Mouse (Mus musculus) heart, adult 8-10 months (tissue): ENCODE results near the gene Sdf2l1. TPM values are rescaled to one million over a fixed set of nuclear protein-coding genes. Genes with fewer than 3 reads are reported as not detected.
A peak's percentile ranks its signal among the peaks of the same experiment; 100 is the strongest.
"Not testable (repeated sequence)": the region's sequence is repeated elsewhere in the genome, so short reads cannot be mapped to it uniquely, and the experiment has no call there.

Experiments used
- DNase-seq: peaks from one replicate; pipeline ENCODE4 v3.0.0; 2022; ENCODE audit warnings: low spot score
- total RNA-seq, 4 experiments: library from RNA; stranded (reverse); gene quantifications; 2 replicates each; pipeline ENCODE4 v1.2.4; 2022

Gene Sdf2l1
- 10 to 100 TPM; 11.8 to 26.0 (median 12.9) TPM for total RNA-seq

DNA sequence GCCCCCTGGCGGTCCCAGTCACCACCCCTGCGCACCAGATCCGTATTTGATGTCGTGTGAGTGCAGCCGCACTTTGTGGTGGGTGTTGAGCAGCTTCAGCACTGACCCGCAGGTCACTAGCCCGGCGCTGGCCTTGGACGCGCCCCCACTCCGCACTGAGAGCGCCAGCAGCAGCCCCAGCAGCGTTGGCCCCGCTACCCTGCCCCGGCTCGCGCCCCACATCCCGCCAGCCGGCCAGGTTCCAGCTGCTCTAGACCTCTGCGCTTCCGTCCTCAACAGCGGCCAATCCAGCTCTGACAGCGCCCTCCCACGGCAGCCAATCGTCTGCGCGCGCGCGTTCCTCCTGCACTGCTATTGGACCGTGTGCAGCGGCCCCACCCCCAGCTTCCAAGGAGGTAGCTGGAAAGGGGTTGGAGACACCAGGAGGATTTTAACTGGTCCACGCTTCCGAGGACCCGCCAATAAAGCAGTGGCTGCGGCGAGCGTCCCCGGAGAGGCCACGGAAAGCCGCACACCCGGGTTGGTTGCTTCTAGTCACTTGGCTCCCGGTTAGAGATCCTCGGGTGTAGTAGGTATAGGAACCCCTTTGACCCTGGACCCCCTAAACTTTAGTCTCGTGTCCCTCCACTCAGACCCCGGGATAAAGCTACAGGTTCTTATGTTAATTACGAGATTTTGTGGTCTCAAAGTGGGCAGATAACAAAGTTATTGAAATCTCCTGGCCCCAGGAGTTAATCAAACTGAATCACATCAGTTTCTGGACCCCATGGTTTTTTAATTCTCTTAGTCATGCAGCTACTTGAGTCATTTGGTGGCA, at the start of gene Sdf2l1:
Gene Sdf2l1 (minus strand): TSS at position 295 of the 817 bp plus-strand sequence.
- DNase-seq = peak; percentile 96

DNA sequence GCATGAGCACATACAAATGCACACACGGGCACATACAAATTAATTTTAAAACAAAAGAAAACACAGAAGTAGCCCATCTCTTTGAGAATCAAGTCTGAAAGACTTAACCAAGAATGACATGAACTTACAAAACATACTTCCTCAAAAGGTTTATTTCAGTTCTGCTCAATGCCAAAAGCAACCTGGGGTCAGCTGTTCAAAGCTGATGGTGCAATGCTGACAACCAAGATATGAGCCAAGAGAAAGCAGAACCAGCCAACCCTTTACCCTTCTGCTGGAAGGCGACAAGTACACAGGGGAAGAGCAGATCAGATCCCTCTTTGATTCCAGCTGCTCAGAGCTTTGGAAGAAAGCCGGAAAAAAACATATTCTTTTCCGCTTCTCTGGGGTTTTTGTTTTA, 49.2 kb upstream of the Sdf2l1 start:
- DNase-seq = peak; percentile 31

DNA sequence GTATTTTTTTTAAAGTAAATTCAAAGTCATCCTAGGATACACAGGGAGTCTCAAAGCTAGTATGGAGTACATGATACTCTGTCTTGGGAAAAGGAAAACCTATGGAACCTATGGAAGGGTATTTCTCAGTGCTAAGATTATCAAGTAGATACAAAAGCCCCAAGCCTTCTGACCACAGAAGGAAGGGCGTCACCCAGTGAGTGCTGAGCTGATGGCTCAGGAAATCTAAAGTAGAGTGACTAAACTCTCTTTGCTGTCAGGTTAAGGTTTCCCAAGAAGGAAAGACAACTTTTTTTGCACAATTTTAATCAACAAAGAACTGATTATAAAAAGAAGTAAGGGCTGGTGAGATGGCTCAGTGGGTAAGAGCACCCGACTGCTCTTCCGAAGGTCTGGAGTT, 47.5 kb upstream of the Sdf2l1 start:
- no peak for DNase-seq

DNA sequence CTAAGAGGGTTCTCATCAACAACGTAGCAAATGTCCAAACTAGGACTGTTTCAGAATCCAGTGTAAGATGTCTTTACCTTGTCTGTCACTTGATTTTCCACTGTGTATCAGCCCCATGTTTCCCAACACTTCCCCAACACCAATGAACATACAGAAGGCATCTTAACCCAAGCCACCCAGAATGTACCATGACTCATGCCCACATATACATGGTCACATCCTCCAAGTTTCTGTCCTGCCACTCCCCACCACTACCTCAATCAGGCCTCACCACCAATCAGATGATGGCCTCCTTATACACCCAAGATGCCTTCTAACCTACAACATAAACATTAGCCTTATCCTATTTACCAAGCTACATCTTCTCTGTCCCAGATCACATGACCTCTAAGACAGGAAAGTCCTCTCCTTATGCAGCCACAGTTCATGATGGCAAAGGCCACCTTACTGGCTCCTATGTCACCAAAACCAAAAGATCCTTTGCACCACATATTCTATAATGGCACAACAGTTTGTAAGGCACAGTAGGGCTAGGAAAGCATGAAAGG, 45.5 kb upstream of the Sdf2l1 start:
- DNase-seq = no peak

DNA sequence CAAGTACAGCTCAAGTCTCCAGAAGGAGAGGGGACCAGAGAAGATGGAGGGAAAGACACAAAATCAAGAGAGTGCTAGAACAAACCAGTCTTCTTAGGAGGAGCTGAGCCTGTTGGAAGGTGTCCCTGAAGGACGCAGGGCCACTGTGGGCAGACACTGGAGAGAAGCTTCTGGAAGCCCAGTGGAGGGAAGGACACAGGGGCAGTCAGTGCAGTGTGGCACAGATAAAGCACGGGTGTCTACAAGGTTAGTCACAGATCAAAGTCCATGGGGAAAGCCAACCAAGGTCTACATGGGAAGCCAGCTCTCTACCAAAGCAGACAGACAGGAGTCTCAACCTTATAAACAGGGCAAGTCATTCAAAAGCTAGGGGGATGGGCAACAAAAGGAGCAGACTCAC, 43.6 kb upstream of the Sdf2l1 start:
- DNase-seq = no peak

DNA sequence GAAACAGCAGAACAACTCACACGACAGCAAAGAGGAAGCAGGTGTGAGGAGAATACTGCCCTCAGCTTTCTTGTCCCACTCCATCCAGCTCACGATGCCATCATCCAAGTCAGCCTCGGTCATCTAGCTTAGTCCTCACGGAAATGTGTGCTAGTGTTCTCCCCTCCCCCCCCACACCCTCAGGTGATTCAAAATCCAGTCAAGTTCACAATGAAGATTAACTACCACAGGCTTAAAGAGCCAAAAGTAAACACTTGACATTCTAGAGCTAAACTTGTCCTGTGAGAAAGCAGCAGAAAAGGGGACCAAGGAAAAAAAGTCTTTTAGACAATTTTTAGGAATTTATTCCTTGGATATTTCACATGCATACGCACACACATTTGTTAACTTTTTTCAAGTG, 35.9 kb upstream of the Sdf2l1 start:
- no peak for DNase-seq

DNA sequence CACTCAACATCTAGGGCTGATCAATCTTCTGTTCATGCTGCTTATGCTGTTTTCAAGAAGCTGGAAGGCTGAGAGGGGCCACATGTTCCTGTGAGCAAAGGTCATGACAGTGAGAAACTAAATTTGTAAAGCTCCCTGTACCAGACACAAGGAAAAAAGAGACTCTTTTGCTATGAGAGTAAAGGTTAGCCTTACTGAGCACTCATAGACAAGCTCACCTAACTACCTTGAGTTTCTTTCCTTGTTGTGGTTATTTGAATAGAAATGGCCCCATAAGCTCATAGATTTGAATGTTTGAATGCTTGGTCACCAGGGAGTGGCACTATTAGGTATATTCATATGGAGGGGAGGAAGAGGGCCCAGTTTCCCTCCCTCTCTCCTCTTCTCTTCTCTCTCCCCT, 35.0 kb upstream of the Sdf2l1 start:
- DNase-seq = no peak

DNA sequence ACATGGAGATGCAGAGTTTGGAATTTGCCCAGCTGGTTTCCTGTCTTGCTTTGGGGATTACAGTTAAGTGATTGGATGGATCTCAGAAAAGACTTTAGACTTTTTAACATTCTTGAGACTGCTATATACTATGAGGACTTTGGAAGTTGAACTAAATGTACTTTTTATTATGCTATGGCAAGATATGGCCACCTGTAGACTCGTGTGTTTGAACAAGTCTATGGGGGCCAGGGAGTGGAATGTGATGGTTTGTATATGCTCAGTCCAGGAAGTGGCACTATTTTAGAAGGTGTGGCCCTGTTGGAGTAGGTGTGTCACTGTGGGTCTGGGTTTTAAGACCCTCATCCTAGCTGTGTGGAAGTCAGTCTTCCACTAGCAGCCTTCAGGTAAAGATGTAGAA, 33.3 kb upstream of the Sdf2l1 start:
- not testable (repeated sequence) for DNase-seq

DNA sequence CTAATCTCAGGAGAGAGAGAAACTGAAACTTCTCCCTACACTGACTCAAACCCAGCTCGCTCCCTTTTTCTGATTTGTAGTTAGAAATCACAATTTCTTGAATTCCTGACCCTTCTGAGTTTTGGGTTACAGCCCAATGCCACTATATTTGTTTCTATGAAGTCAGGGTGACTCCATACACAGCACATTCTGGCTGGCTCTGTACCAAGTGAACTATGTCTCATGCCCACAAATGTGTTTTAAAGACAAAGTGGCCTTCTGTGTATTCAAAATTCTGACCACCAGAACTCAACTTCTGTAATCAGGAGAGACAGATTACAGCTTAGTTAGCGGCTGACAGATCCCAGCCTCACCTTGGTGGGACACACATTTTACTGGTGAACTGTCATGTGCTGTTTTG, 22.2 kb upstream of the Sdf2l1 start:
- no peak for DNase-seq

DNA sequence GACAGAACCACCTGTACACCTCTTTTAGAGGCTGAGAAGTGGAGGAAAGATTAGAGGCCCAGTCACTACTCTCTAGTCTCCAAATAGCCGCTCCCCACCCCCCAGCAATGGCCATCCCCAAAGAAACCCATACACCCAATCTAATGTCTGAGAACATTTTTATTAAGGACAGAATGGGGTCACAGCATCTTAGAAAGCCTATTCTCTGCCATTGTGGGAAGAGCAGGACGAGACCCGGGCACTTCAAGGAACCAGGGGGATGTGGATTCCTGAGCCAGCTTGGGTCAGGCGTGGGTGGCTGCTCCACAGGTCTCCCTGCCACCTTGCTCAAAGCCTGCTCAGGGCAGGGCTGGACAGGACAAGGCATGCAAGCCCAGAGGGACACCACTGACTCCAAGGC, 19.7 kb upstream of the Sdf2l1 start:
- no peak for DNase-seq

DNA sequence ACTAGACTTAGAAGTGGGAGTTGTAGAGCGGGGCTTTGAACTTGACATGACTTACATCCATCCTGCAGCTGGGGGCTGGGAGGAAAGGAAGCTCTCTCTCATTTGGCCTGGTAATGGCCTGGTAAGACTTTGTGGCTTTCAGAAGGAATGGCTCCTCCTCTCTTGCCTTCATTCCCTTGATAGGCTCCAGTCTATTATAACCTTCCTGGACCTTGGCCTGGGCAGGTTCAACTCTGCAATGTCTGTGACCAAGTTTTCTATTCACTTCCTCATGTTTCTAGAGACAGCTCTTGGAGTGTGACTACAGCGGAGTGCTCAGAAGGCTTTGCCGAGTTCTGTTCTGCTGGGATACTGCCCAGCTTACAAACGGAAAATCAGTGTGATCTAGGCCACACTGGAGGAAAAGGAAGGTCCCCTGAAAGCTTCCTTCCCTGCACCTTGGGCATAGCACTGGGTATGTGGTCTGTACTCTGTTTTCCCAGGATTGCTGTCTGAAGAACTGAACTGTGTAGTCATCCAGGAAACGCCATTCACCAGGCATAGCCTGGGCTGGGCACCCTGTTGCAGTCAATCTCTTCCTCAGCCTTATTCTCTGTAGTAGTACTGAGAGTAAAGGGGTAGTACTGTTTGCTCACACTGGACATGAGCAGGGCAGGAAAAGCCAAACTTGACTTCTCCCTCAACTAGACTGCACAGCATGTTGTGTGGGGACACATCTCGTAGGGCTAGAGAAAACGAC, 18.5 kb upstream of the Sdf2l1 start:
- no peak for DNase-seq

DNA sequence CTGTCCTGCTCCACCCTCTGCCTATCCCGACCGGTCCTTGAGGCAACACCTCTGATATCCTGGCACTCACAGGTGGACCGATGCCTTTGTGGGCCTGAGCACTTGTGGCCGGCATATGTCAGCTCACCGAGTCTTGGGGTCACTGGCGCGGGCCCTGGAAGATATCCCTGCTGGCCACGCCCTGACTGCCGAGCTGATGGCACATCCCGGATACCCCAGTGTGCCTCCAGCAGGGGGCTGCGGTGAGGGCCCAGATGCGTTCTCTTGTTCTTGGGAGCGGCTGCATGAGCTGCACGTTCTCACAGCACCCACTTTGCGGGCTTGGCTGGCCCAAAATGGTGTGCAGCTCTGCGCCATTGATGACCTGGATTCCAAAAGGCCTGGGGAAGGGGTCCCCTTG, 15.9 kb upstream of the Sdf2l1 start:
- no peak for DNase-seq

DNA sequence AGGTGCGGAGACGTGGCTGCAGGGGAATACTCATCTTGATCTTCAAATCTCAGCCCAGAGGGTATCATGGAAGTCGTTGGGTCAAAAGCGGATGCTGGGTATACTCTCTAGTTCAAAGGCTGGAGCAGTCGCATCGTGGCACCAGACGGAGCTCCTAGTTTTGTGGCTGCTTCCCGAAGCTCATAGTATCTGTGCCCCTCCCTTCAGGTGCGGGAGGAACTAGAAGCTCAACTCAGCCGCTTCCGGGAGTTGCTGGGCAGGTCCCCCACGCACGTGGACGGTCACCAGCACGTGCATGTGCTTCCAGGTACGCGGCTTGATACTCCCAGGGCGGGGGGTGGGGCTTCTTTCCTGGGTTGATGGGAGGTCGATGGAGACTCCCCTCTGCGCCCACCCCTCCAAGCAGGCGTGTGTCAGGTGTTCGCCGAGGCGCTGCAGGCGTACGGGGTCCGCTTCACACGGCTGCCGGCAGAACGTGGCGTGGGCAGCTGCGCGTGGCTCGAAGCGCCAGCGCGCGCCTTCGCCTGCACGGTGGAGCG, 15.3 kb upstream of the Sdf2l1 start:
- DNase-seq = no peak

DNA sequence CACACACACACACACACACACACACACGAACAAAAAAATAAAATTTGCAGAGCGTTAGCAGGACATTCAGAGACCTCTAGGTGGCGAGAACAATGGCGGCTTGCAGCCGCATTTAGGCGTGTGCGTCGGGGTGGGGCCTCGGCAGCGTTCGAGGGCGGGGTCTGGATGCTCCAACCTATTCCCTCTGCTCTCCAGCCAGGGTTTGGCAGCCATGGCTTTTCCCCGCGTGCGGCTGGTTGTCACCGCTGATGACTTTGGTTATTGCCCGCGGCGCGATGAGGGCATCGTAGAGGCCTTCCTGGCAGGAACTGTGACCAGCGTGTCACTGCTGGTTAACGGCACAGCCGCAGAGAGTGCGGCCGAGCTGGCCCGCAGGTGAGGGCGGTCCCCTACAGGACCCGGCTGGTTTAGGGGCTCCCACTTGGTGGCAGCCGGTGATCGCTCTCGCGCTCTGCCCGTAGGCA, 14.6 kb upstream of the Sdf2l1 start, which contains the start of gene Ccdc116:
Gene Ccdc116 (minus strand): TSS at position 458 of the 464 bp plus-strand sequence.
- peak; percentile 62 for DNase-seq

DNA sequence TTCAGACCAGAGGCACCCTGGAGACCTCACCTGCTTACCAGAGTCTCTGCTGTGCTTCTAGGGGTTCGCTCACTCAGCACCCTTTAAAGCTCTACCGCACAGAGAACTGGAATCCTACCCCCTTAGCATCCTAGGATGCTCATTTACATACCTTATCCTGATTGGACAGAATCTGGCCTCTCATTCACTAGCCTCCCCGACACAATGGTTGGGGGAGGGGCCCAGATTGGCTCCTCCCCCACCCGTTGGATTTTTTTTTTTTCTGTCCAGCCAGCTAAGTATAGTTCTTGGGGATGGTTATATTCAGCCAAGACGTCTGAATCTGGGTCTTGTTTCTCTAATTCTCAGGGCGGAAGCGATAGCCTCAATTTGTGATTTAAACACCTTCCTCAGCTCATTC, 12.2 kb upstream of the Sdf2l1 start, which contains the start of gene Ydjc:
Gene Ydjc (plus strand): TSS at position 283 of the 400 bp plus-strand sequence.
- no peak for DNase-seq

DNA sequence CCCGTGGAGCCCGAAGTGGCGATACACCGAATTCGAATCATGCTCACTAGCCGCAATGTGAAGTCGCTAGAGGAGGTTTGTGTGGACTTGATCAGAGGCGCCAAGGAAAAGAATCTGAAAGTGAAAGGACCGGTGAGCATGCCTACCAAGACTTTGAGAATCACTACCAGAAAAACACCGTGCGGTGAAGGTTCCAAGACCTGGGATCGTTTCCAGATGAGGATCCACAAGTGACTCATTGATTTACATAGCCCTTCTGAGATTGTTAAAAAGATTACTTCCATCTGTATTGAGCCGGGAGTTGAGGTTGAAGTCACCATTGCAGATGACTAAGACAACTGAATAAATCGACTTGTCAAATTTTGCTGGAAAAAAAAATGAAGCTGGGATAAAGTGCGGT, 5.2 kb upstream of the Sdf2l1 start:
- DNase-seq = no peak

DNA sequence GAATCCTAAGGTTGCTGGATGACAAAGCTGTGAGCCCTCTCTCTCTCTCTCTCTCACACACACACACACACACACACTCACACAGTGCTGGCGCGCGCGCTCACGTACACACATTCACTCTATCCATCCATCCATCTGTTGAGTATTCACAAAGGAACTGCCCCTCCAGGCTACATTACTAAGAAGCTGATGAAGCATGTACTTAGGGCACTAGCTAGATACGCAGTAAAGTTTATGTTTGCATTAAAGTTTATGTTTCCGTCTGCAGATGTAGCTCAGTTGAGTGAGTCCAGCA, 670 bp upstream of the Sdf2l1 start:
- no peak for DNase-seq

DNA sequence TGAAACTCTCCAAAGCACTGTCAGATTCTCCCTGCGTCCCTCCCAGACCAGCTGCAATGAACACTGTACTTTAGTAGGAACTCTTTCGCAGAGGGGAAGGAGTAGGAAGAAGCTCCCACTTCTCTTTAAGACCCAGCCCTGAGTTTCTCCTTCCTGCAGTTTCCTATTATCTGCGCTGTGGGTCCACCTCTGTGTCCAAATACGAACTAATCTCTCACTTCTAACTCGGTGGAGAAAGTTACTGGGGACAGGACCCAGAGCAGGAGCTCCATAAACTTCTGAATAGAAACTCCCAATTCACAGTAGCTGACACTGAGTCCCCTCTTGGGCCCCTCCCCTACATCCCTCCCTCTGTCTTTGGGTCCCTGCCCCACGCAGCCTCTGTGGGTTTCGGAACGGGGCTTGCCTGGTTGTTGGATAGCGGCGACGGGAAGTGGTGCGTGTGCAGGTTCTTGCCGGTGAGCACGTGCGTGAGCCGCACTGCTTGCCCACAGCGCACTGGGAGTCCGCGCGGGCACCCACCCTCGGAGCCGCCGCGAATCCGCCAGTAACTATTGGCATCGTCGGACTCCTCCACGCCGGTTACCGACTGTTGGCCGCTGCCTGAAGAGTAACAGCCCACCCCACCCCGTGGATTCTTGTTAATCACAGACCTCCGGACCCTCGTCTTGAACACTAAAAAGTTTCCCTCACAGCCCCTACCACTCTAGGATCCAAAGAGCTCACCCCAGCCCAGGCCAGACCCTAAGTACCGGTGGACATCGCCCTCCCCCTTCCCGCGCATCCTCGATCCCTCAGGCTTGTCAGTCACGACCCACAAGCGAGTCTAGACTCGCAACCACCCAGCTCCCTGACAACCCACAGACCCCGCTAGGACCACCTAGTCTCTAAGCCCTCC, 743 bp downstream of the Sdf2l1 start:
- DNase-seq = peak; percentile 13

DNA sequence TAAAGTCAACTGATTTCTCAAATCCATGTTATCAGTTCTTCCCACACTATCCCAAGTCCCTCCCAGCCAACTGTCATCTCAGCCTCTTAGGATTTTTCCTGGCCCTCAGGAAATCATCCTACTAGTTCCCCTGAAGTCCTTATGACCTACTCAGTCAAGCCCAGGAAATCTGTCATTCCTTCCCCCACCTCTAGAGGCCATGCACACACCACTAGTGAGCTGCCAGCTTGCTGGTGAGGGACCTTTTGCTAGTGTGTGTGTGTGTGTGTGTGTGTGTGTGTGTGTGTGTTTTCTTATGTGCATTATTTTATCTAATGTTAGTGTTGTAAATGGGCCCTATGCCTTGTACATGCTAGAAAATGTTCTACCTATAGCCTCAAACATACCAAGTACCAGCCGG, 4.9 kb downstream of the Sdf2l1 start:
- peak; percentile 26 for DNase-seq

DNA sequence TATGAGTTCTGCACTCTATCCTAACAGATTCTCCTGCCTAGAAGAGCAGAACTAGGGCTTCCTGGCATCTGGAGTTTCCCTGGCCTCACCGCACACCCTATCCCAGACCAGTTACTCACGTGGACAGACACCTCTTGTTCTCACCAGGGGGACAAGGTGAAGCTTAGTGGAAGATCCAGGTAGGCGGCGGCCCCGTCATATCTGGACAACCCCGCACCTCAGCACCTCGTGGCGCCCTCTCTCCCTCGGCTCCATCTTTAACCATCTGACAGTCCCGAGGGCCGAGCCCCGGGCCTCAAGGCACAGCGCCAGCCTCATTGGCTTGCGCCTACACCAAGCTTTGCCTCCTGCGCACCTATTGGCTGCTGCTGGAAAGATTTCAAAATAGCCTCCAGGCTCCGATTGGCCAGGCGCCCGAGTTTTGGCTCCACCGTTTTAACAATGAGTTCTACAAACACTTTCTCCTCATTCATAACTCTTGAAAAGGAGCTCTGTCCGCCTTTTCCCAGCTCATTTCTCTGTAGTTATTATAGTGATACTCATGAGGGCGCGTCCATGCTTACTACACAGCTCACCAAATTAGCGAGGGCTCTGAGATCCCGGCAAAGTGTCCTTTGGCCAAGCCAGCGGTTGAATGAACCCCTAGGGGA, 7.2 kb downstream of the Sdf2l1 start, which contains the start of gene 2610318N02Rik:
Gene 2610318N02Rik (minus strand): TSS at position 297 of the 650 bp plus-strand sequence.
- DNase-seq = peak; percentile 25
